Mouse (Mus musculus) lung, embryonic 16.5 days (tissue): ENCODE measurements at regions not wholly inside any gene's neighbourhood (a gene's known extent, or its start where the extent isn't known, plus 50 kb on each side); places are given as distances from the start of the nearest gene placed in this dataset.
"Not testable (repeated sequence)": the region's sequence is repeated elsewhere in the genome, so short reads cannot be mapped to it uniquely, and the experiment has no call there.

Experiments
- ATAC-seq: fragments of 200-750 bp; cut with Nextera tagmentation; 2 replicates; pipeline ENCODE4 v1.8.0; 2017; ENCODE audit warnings: low read depth, mild to moderate bottlenecking, moderate library complexity
- H3K27ac ChIP-seq: fragments of 300-500 bp; sonication (generic); 2 replicates; pipeline ENCODE4 v1.5.1; 2014; ENCODE audit warnings: mild to moderate bottlenecking, control low read depth, low read length
- H3K27me3 ChIP-seq: fragments of 300-500 bp; sonication (generic); 2 replicates; pipeline ENCODE4 v1.6.1; 2014; ENCODE audit warnings: low read depth, low read length, mixed read lengths; ENCODE audit not compliant: control insufficient read depth, insufficient read depth
- H3K36me3 ChIP-seq: fragments of 300-500 bp; sonication (generic); 2 replicates; pipeline ENCODE4 v1.6.1; 2014; ENCODE audit warnings: low read length; ENCODE audit not compliant: control insufficient read depth, insufficient read depth
- H3K4me1 ChIP-seq: fragments of 300-500 bp; sonication (generic); replicated peaks from 2 replicates; pipeline ENCODE4 v1.6.1; 2014; ENCODE audit warnings: low read length, mixed read lengths; ENCODE audit not compliant: control insufficient read depth, insufficient read depth
- H3K4me2 ChIP-seq: fragments of 300-500 bp; sonication (generic); 2 replicates; pipeline ENCODE4 v1.6.1; 2014; ENCODE audit warnings: low read depth, low read length, control low read depth
- H3K4me3 ChIP-seq: fragments of 300-500 bp; sonication (generic); 2 replicates; pipeline ENCODE4 v1.5.1; 2014; ENCODE audit warnings: mild to moderate bottlenecking, low read length, control low read depth
- H3K9ac ChIP-seq: fragments of 300-500 bp; sonication (generic); 2 replicates; pipeline ENCODE4 v1.6.1; 2014; ENCODE audit warnings: low read length, control low read depth
- H3K9me3 ChIP-seq: fragments of 300-500 bp; sonication (generic); 2 replicates; pipeline ENCODE4 v1.6.1; 2016; ENCODE audit warnings: low read length; ENCODE audit not compliant: control insufficient read depth
- WGBS: fragments of 180-500 bp; shearing (Covaris S2); extraction: QIAGEN DNeasy Blood & Tissue Kit; methylation state at CpG from one replicate; pipeline ENCODE4 v1.1.7; 2014; 5-methylcytosine and 5-hydroxymethylcytosine counted together

DNA sequence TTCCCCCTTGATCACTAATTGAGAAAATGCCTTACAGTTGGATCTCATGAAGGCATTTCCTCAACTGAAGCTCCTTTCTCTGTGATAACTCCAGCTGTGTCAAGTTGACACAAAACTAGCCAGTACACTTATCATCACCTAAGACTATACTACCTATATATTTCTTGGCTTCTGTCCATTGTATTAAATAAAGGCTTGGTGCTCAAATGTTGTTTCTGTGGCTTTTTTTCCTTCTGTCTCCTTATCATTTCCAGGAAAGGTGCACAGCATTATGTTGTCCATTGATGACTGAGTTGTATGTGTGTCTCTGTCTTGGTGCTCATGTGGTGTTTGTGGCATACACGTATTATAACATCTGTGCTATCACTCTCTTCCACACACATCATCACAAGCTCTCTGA lies 461.5 kb downstream of the Dad1 start:
- ATAC-seq, H3K9me3 ChIP-seq, H3K4me3 ChIP-seq, H3K4me1 ChIP-seq, H3K9ac ChIP-seq, H3K27ac ChIP-seq, H3K4me2 ChIP-seq, H3K27me3 ChIP-seq, H3K36me3 ChIP-seq: not testable (repeated sequence)
- 73% methylated on average over 1 of the region's 1 CpGs for WGBS

DNA sequence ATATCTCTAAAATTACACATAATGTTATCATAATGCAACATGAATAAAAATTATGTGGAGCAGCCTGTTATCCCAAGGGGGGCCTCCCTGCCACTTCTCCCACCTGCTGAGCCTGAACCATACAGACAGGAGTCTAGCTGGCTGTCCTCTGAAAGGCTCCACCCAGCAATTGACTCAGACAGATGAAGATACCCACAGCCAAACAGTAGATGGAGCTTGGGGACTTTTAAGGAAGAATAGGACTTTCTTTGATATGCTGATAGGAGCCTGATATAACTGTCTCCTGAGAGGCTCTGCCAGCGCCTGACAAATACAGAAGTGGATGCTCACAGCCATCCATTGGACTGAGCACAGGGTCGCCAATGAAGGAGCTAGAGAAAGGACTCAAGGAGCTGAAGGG lies 468.4 kb downstream of the Dad1 start:
- whole genome bisulfite sequencing = 75% methylated on average over 2 of the region's 2 CpGs
- not testable (repeated sequence) for H3K9me3 ChIP-seq, H3K9ac ChIP-seq, H3K27me3 ChIP-seq, H3K36me3 ChIP-seq, H3K4me3 ChIP-seq, H3K4me1 ChIP-seq, H3K4me2 ChIP-seq, H3K27ac ChIP-seq, ATAC-seq

DNA sequence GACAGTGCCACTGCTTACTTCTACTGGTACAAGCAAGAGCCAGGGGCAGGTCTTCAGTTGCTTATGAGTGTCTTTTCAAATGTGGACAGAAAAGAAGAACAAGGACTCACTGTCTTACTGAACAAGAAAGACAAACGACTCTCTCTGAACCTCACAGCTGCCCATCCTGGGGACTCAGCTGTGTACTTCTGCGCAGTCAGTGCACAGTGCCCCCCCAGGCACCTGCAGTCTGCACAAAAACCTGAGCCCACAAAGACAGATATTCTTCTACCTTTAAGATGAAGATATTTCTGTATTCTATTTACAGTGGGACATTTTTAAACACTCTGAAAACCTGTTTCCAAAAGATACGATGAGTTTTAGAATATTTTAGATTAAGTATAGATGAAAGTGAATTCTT lies 476.5 kb downstream of the Dad1 start:
- H3K9me3 ChIP-seq = no peaks in the 10 kb centered on the region
- 72% methylated on average over 3 of the region's 3 CpGs for WGBS
- no peak for ATAC-seq
- no peaks in the 10 kb centered on the region for H3K4me1 ChIP-seq
- no peak overlapping the region for H3K9ac ChIP-seq
- H3K4me3 ChIP-seq = no peak overlapping the region
- H3K27me3 ChIP-seq = no peaks in the 10 kb centered on the region
- no peak overlapping the region for H3K4me2 ChIP-seq
- H3K36me3 ChIP-seq = no peaks in the 10 kb centered on the region
- no peak overlapping the region for H3K27ac ChIP-seq

DNA sequence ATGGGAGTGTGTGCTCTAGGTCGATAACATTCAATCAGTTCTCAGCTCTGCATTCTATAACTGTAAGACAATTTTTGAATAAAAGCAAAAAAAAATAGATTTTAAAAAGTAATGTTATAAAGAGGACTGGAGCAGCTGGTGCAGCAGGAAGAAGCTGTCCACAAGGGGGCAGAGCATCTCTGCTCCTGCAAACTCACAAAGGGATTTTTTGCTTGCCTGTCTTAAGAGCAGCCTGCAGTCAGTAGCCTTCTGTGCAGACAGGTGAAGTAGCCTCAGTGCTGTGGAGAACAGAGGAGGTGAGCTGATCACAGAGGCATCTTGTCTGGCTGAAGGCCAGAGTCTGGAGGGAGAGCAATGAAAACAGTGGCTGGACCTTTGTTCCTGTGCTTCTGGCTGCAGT lies 477.2 kb downstream of the Dad1 start:
- not testable (repeated sequence) for H3K9ac ChIP-seq, H3K27ac ChIP-seq, H3K4me1 ChIP-seq, H3K36me3 ChIP-seq, H3K4me2 ChIP-seq, H3K4me3 ChIP-seq, H3K9me3 ChIP-seq, ATAC-seq, H3K27me3 ChIP-seq
- WGBS = 59% methylated on average over 1 of the region's 1 CpGs

DNA sequence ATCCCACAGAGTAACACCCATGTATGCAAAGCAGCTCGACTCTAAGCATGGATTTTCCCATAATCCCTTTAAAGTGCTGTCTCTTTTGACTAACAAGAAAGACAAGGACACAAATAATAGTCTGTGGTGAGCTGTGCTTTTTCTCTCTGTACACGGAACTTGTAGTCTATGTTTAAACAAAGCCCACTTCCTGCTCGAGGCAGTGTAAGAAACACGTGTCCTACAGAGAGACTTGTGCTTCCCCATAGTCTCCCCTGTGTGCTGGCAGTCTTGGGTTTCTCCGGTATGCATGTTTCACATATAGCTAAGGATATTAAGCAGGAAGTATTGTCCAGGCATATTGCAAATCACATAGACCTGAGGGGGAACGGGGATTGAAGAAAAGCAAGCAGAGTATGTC lies 487.4 kb downstream of the Dad1 start:
- WGBS = 48% methylated on average over 6 of the region's 6 CpGs
- not testable (repeated sequence) for H3K4me3 ChIP-seq, H3K9me3 ChIP-seq, ATAC-seq, H3K4me1 ChIP-seq, H3K9ac ChIP-seq, H3K4me2 ChIP-seq, H3K27me3 ChIP-seq, H3K27ac ChIP-seq, H3K36me3 ChIP-seq

DNA sequence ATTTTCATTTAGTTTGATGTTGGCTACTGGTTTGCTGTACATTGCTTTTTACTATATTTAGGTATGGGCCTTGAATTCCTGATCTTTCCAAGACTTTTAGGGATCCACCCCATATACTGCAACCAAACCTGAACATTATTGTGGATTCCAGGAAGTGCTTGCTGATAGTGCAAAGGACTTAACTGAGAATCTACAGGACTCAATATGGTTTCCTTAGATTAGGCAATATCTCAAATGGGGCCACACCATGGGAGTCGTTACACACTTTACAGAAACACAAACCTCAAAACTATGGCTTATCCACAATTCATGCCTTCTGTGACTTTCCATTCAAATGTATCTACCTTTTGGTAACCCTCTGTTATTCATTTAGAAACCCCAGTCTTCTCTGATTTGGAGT lies 488.0 kb downstream of the Dad1 start:
- H3K4me2 ChIP-seq, H3K27me3 ChIP-seq, ATAC-seq, H3K9ac ChIP-seq, H3K36me3 ChIP-seq, H3K4me3 ChIP-seq, H3K27ac ChIP-seq, H3K9me3 ChIP-seq, H3K4me1 ChIP-seq: not testable (repeated sequence)
- 87% methylated on average over 1 of the region's 1 CpGs for WGBS

DNA sequence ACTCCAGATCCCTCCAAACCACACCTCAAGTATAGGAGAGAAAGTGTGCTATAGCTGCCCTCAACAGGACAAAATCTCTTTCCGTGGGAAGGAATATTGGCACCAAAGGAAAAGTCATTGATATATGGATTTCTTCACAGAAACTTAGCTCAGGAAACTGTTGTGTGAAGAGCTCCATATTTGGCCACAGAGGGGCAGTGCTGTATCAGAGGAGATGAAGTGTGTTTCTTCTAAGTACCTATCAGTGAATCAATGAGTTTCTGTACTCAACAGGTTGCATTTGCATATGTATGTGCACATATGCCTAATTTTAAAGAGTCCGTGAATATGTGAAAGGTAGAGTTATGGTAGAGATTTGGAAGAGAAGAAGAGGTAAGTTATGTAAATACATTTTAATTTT lies 493.3 kb downstream of the Dad1 start:
- WGBS = 62% methylated on average over 2 of the region's 2 CpGs
- not testable (repeated sequence) for H3K4me1 ChIP-seq, H3K4me3 ChIP-seq, H3K9ac ChIP-seq, H3K9me3 ChIP-seq, H3K4me2 ChIP-seq, H3K27ac ChIP-seq, H3K36me3 ChIP-seq, H3K27me3 ChIP-seq, ATAC-seq

DNA sequence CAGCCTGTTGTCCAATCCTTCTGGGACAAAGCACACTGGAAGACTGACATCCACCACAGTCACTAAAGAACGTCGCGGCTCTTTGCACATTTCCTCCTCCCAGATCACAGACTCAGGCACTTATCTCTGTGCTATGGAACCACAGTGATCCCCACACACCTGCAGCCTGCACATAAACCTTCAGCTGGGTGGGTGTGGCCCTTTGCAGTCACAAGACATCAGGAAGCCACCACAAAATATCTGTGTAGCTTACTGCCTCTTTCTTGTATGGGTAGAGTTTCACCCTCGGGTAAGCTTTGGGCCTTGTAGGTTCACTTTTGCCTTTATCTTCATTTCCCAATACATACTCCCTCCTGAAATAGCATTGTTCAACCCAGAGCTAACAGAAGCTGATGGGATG lies 496.1 kb downstream of the Dad1 start:
- H3K36me3 ChIP-seq, H3K4me1 ChIP-seq, H3K27ac ChIP-seq, H3K4me2 ChIP-seq, ATAC-seq, H3K27me3 ChIP-seq, H3K9ac ChIP-seq, H3K9me3 ChIP-seq, H3K4me3 ChIP-seq: not testable (repeated sequence)
- 68% methylated on average over 4 of the region's 4 CpGs for WGBS

DNA sequence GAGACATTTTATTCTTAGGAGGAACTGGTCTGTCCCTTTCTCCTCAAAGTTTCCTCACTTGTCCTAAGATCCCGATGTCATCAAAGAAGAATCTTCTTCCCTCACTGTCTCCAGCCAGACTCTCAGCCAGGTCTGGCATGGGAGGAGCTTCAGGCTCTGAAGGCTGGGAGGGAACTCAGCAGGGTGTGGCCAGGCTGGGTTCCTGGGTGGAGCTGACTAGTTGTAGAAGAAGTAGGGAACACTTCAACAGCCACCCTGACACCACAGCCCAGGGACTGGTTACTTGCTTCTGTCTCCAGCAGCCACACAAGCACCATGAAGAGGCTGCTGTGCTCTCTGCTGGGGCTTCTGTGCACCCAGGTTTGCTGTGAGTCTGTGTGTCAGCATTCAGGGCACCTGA lies 496.8 kb downstream of the Dad1 start:
- not testable (repeated sequence) for H3K4me1 ChIP-seq, ATAC-seq, H3K27ac ChIP-seq, H3K4me3 ChIP-seq, H3K9me3 ChIP-seq, H3K27me3 ChIP-seq, H3K4me2 ChIP-seq, H3K9ac ChIP-seq, H3K36me3 ChIP-seq
- WGBS = no CpG with 5 or more reads among the region's 1 CpGs

DNA sequence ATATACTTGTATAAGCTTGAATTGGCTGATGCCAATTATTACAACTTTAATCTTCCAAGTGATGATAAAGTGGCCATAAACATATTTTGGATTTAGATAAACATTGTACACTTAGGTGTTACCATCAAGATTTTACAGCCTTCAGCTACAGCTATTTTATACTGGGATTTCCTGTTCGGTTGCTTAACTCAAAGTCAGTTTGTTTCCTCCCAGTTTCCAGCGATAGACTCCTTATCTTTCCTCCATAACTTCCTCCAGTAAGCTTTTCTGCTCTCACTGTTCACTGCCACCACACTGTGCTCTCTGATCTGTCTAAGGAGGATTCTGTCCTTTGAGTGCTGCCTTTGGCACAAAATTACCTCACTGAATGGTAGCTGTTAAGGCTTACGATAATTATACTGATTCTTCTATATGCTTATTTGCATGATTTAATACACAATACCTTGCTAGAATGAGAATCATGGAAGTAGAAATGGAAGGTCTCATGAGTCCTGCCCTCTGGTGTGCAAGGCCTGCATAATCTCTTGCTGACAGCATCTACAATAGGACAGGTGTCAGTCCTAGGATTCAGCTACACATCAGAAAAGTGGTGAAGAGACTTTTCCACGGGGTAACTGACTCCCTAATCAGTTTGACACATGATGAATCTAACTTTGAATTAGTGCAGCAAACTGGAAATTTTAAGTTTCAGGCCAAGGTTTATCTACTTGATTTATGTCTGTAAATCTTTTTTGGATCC lies 503.0 kb downstream of the Dad1 start:
- ATAC-seq = no peak
- H3K4me3 ChIP-seq = no peak overlapping the region
- no peak overlapping the region for H3K27ac ChIP-seq
- H3K9me3 ChIP-seq = no peaks in the 10 kb centered on the region
- no peak overlapping the region for H3K4me2 ChIP-seq
- WGBS = 46% methylated on average over 4 of the region's 4 CpGs
- H3K36me3 ChIP-seq = no peaks in the 10 kb centered on the region
- H3K9ac ChIP-seq = no peak overlapping the region
- H3K4me1 ChIP-seq = no peaks in the 10 kb centered on the region
- H3K27me3 ChIP-seq = no peaks in the 10 kb centered on the region
